Mouse (Mus musculus) hindbrain, embryonic 15.5 days (tissue): ENCODE data around the gene Cdh18. TPM values are rescaled to one million over a fixed set of nuclear protein-coding genes. Genes with fewer than 3 reads are reported as not detected.

Experiments used
- ATAC-seq: fragments of 200-750 bp; cut with Nextera tagmentation; 2 replicates; pipeline ENCODE4 v1.8.0; 2017; ENCODE audit warnings: low read depth, moderate number of reproducible peaks, moderate TSS enrichment; ENCODE audit not compliant: low FRiP score
- H3K27ac ChIP-seq: fragments of 300-500 bp; sonication (generic); replicated peaks from 2 replicates; pipeline ENCODE4 v1.5.1; 2015; ENCODE audit warnings: mild to moderate bottlenecking, inconsistent platforms
- H3K27me3 ChIP-seq: fragments of 300-500 bp; sonication (generic); 2 replicates; pipeline ENCODE4 v1.6.1; 2015; ENCODE audit warnings: control low read depth, inconsistent platforms
- H3K36me3 ChIP-seq: fragments of 300-500 bp; sonication (generic); 2 replicates; pipeline ENCODE4 v1.6.1; 2015; ENCODE audit warnings: control low read depth, inconsistent platforms
- H3K4me1 ChIP-seq: fragments of 300-500 bp; sonication (generic); replicated peaks from 2 replicates; pipeline ENCODE4 v1.6.1; 2015; ENCODE audit warnings: control low read depth, inconsistent platforms
- H3K4me2 ChIP-seq: fragments of 300-500 bp; sonication (generic); 2 replicates; pipeline ENCODE4 v1.6.1; 2015; ENCODE audit warnings: moderate library complexity, mild to moderate bottlenecking, inconsistent platforms
- H3K4me3 ChIP-seq: fragments of 300-500 bp; sonication (generic); 2 replicates; pipeline ENCODE4 v1.5.1; 2015; ENCODE audit warnings: mild to moderate bottlenecking, inconsistent platforms
- H3K9ac ChIP-seq: fragments of 300-500 bp; sonication (generic); 2 replicates; pipeline ENCODE4 v1.6.1; 2015; ENCODE audit warnings: inconsistent platforms
- H3K9me3 ChIP-seq: fragments of 300-500 bp; sonication (generic); 2 replicates; pipeline ENCODE4 v1.6.1; 2016; ENCODE audit warnings: control low read depth, inconsistent platforms
- WGBS: fragments of 180-500 bp; shearing (Covaris S2); methylation state at CpG from one replicate; pipeline ENCODE4 v1.1.7; 2015; 5-methylcytosine and 5-hydroxymethylcytosine counted together
- polyA plus RNA-seq: library from polyadenylated mRNA; unstranded; fragments of >200 nt; fragmentation: Nextera tagmentation; extraction: Ambion mirVana; gene quantifications from 2 replicates; pipeline ENCODE4 v1.2.1, GENCODE M21; 2015

Cdh18 gene
- polyA plus RNA-seq, 1 experiment from 2014 or later, result 11.4 TPM

GRCm38 (mm10) chr15:23515786-23516185 is 967.0 kb downstream of the Cdh18 start:
- no peaks in the 10 kb centered on the region for H3K4me1 ChIP-seq
- no peak overlapping the region for H3K27ac ChIP-seq
- WGBS, result 91% methylated on average over 3 of the region's 3 CpGs
- H3K36me3 ChIP-seq, result no peaks in the 10 kb centered on the region
- H3K27me3 ChIP-seq, result no peaks in the 10 kb centered on the region
- no peak for ATAC-seq
- no peak overlapping the region for H3K9ac ChIP-seq
- H3K4me3 ChIP-seq, result no peak overlapping the region
- no peaks in the 10 kb centered on the region for H3K9me3 ChIP-seq
- H3K4me2 ChIP-seq, result no peak overlapping the region

- Histone ChIP-seq H3K27me3 (no peaks in the 10 kb centered on the region), H3K36me3 (no peaks in the 10 kb centered on the region), H3K4me3 (no peak overlapping the region), H3K9ac (no peak overlapping the region), H3K4me2 (no peak overlapping the region), H3K9me3 (no peaks in the 10 kb centered on the region), H3K4me1 (no peaks in the 10 kb centered on the region), H3K27ac (no peak overlapping the region)
- 75% methylated on average over 2 of the region's 2 CpGs for WGBS
- no peak for ATAC-seq
Observed at GRCm38 (mm10) chr15:23518079-23518478, 969.3 kb downstream of the Cdh18 start.
